Mouse (Mus musculus) thymus, postnatal 10 days (tissue): ENCODE measurements at regions not wholly inside any gene's neighbourhood (a gene's known extent, or its start where the extent isn't known, plus 50 kb on each side); places are given as distances from the start of the nearest gene placed in this dataset.

Experiments
- DNase-seq, 2 experiments: peaks; one replicate each; pipeline ENCODE4 v3.0.0; 2021; ENCODE audit warnings: low spot score in 2 of 2

DNA sequence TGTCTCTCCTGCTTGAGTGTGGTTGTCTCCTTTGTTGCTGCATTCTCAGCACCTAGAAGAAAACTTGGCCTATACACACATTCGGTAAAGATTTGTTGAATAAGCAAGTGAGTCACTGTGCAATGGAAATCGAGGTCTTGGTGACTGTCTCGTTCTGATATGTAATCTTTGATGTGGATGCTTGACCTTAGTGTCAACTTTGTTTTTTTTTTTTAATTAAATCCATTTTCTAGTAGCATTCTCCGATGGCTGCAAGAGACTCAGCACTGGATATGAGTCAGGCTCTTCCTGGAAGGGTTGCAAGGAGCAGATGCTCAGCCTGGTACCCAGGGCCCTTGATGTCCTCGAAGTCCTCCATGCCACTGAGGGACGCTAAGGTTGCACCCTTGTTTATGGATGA lies 50.9 kb upstream of the Ampd3 start:
- no peak for DNase-seq
